Mouse (Mus musculus) naive thymus-derived CD4-positive, alpha-beta T cell, adult 2 months (primary cell): ENCODE measurements at regions not wholly inside any gene's neighbourhood (a gene's known extent, or its start where the extent isn't known, plus 50 kb on each side); places are given as distances from the start of the nearest gene placed in this dataset.

Experiments
- DNase-seq: peaks from one replicate; pipeline ENCODE4 v3.0.0-alpha.2; 2011; ENCODE audit warnings: low read depth

DNA sequence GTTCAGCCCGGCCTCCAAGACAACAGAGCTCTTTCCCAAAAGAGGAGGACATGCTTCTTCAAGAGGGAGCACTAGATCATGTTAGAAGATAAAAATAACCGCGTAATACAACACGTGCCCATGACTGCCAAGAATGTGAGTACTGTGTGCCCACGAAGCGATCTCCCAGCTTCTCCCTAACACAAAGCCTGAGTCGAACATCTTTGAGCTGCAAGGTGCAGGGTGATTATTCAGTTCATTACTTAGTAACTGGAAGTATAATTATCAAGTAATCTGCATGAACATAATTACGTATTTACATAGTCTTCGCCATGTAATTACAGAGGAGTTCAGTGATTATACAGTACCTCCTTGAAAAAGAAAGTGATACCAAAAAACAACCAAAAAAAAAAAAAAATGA lies 269.7 kb downstream of the Efnb2 start:
- no peak for DNase-seq

DNA sequence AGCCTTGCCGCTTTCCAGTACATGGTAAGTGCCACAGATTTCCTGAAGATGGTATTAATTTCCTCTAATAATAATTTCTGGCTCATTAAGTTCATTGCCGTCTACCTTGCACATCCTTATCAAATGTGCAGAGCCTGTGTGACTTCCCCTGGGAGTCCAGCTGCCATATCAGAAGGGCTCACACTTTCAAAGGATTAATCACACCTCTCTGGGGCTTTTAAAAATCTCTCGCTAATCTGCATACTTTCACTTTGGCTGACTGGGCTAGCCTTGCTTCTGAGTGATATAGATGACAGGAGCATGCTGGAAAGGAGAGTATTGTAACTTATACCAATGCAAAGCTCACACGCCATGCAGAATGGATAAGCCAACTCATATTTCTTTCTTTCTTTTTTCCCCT lies 282.8 kb downstream of the Efnb2 start:
- no peak for DNase-seq

DNA sequence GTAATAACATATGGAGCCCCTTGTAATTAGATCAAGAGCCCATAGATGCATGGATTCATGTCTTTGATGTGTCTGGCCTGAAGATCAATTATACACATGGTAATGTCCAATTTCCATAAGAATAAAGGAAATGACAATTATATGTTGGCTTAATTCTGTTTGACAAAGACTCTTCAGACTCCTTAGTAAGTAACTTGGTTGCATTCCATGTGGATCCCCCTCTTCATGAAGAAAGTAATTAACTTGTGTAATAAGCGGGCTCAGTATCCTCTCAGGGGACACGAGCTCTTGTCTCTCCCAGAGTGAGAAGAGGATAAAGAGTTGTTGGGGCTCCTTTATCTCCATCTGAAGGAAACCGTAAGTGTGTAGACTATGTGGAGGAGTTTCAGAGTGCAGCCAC lies 284.3 kb downstream of the Efnb2 start:
- no peak for DNase-seq

DNA sequence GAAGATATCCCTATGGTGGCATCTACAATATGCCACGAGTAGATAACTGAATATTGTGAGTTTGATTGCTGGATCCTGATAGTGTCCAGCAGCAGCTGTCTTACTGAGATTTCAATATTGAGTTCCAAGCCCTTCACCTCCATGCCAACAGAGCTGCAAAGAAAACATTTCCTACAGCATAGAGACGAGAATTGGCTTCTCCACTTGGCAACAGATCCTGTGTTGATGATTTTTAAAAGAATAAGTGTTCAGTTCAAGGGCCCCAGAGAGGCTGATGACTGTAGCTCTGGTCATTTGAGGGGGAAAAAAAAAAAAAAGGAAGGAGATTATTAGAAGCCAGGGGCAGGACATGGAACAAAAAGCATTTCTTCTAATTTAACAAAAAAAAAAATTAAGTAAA lies 284.7 kb downstream of the Efnb2 start:
- no peak for DNase-seq

DNA sequence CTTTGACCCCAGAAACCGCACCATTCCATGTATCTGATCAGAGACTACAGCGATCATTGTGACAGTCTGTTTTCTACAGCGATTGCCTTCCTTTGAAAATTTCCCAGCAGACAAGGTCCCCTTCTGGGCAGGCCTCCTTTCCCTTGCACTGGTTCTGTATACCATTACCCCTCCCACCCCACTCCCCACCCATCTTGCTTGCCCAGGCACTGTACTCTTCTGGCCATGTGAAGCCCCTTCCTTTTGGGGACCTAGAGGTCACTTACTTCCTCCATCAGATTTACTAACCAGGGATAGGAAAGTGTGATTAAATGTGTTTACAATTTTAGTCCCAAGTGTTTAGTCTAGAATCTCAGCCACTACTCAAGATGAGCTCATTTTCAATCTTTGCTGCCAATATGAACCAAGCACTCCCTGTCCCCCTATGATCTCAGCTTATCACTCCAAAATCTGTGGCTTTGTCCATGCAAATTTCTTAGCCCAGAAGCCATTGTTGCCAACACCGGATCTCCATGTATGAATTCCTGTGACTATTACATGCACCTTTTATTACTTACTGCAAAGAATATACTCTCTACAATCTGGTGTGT lies 293.7 kb downstream of the Efnb2 start:
- DNase-seq, result no peak

DNA sequence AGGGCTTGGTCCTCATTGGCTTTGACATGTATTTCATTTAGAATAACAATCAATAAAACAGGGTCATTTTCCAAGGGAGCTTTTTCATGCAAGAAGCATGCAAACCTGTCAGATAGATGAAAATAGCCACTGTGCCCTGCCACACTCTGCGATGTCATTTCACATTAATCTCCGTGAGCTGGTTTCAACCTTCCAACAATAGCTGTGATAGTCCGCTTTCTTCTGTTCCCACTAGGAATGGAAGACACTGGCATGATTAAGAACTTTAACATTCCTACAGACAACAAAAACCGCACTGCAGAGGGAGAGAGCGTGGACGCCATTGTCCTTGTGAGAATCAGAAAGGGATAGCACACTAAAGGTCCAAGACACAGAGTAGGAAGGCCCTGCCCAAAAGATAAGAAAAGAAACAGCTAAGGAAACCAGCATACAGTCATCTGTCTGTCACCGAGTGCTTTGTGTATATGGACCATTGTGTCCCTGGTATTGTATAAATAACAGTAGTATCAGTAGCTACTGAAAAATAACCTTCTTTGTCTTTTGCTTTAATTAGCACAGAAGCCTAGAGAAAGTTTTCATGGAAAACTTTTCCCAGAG lies 299.0 kb downstream of the Efnb2 start:
- DNase-seq, result no peak

DNA sequence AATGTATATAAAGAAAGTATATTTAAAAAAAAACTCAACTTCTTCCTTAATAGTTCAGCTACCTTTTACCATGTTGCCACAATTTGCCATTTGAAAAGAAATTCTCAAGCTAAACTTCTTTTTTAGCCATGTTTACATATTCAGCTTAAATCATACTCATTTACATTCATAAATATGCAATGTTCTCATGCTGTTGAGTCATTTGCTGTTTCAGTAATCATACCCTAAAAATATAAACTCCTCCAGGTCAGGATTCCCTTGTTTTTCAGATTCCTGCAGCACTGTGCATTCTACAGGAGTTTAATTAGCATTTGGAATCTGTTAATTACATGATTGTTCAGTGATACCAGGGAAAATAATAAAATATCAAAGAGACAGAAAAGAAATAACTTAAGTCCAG lies 300.5 kb downstream of the Efnb2 start:
- no peak for DNase-seq

DNA sequence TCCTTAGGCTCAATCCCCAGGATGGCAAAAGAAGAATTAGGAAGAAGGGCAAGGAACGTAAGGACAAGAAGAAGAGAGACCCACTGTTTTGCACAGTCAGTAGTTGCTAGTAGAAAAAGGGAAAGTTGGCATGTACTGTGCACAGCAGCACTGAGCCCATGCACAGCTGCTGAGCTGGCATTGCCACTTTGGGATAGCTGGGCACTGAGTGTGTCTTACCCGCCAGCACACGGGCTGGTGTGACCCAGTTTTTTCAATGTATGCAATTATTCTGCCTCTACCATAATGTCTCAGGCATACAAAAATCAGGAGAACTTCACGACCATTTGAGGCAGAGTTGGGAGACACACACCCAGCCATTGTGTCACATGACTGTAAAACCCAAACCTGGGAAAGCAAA lies 306.1 kb downstream of the Efnb2 start:
- DNase-seq, result no peak

DNA sequence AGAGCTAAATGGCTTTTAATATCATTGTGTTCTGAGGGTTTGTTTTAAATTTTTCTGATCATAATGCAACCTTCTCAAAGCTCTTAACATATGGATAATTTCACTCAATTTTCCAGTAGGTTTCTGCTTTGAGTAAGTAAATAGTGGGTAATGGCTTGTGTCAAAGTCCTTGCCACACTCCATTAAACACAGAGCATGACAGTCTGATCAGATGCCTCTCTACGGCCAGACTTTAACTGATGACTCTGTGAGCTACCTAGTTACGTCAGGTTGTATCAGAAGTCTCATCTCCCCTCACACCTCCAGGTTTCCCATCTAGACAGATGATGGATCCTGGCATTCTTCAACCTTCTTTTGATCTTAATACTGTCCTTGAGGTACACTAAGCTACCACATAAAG lies 316.4 kb downstream of the Efnb2 start:
- no peak for DNase-seq

DNA sequence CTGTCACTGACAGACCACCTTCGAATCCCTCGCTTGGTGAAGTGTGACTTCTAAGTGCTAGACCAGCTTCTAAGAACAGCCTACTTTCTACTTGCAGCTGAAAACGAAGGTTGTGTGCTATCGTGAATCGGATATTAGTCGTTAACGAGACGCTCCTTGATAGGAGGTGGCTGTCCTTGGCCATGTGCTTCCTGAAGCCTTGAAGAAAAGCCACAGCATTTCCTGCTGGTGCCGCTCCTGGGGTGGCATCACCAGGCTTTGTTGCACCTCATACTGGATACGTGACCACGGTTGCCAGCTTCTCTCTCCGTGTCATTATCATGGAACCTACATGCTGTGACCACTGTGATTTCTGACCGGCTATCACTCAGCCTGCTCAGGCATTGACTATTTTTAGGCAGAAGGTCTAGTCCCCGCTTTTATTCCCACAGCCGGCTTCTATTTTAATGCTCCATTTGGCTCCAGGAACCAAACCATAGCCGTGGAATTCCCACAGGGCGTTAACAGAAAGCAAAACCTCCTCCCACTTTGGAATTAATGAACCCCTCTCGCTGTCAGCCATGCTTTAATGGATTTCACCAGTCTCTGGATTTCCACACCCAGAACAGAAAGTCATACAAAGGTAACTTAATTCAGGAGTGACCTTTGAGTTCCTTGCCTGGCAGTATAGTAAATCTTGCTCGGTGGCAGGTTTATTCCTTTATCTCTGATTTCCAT lies 325.6 kb downstream of the Efnb2 start:
- DNase-seq, result no peak

DNA sequence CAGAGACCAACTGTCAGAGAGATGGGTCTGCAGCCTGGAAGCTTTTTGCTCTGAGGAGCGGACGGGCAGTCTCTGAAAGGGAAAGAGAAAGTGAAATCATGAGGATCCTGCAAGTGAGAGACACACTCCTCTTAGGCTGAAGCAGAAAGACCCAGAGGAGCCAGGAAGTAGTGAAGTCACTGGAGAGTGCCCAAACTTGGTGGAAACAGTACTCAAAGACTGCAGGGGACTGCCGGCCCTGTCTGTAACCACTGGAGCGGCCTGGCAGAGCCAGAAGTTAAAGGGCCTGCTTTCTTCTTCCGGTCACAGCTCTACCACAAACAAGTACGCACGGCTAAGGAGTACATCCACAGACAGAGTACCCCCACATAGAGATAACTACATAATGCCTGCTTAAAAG lies 326.5 kb downstream of the Efnb2 start:
- peak; percentile 39 for DNase-seq

DNA sequence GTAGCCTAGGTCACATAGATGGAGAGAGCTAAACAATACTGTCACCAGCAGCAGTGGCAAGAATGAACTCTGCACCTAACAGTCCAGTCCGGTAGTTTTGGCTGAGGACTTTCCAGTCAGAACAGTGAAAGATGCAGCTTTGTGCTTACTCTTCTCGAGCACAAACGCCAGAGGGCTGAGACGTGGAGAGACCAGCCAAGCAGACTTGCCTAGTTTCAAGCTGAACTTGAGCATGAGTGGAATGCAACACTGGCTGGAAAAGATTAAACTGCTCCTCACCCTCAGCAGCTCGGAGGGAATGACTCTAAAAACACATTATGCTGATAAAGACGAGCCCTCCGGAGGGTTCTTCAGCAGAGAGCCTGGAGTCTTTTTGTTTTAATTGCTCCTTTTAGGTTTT lies 329.8 kb downstream of the Efnb2 start:
- no peak for DNase-seq

DNA sequence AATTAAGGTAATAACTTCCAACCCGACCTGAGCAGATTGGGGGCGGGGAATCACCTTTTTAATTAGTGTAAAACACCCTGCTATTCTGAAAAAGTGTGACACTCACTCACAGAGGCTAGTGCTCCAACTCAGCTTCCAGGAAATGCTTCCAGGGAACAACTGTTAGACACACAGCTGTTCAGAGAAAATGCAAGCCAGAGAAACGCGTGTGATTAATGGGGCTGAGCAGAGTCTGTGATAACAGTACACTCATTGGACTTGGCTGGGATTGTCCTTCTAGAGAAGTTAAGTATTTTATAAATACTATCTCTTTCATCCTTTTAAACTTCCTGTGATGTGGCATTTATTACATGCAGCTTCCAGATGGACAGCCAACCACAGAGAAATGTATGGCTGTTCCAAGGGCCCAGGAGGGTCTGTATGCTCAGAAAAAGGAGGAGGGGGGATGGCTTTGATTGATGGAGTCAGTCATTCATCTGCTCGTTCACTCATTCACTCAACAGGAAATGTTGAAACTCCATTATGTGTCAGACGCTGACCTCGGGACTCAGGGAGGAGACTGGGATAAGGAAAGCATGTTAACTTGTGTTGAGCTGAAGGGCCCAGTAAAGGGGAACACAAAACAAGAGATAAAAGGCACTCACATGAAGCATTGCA lies 332.9 kb downstream of the Efnb2 start:
- no peak for DNase-seq

DNA sequence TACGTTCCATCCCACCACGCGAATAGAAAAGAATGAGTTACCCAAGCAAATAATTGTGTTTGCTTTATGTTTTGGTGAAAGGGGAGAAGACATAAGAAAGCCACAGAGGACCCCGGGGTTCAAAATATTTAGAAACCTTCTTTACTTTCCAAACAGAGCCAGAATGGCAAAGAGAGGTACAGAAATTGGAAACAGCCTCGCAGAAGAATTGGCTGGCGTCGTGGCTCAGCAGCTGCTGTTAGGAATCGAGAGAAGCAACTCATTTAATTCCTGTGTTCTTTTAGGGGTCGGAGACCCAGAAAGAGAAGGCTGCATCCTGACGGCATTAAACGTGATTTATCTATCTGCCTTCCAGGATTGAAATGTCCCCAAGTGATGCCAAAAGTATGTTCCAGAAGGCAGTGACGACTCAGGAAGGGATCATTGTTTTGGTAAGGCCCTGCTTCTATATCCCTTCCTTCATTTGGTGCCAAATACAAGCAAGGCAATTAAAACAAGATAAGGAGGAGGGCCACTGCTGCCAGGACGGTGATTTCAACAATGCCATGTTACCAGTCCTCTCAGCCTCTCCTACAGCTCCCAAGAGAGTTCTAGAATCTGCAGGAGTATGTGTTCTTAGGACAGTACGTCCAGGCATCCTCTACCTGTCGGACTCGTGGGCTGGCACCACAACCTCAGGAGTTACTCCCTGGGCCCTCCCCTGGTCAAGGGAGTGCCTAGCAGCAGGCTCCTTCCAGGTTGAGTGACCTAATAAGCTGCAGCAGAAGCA lies 334.8 kb downstream of the Efnb2 start:
- DNase-seq, result no peak

DNA sequence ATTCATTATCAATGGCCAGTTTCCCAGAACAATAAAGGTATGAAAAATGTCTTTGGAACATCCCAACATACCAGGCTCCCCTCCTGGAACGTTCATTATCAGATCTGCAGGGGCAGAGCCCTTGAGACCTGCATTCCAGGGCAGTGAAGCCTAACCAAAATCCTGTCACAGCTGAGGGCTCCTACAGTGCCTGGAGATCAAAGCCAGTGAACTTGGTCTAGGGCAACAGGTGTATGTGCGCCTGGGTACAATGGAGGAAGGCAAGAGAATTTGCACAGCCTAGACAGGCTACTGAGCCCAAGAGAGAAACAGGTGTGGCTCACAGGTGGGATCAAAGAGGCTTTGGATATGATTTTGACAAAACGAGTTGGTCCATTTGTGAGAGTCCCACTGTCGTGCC lies 335.6 kb downstream of the Efnb2 start:
- no peak for DNase-seq

DNA sequence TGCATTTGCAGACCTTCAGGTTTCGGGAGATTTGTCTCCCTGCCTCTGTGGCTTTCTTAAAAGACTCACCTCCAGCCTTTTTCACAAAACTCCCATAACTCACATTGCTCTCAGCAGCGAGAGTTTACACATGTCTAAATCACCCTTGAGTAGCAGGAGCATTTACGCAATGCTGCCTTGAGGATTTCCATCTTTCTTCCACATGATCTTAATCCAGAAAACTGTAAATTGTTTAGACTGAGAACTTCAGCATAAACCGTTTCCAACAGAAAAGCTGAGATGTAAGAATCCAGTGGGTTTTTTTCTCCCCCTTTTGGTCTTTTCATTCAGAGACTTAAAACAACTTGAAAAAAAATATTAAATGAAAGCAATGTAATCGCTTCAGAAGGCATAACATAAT lies 336.5 kb downstream of the Efnb2 start:
- no peak for DNase-seq

DNA sequence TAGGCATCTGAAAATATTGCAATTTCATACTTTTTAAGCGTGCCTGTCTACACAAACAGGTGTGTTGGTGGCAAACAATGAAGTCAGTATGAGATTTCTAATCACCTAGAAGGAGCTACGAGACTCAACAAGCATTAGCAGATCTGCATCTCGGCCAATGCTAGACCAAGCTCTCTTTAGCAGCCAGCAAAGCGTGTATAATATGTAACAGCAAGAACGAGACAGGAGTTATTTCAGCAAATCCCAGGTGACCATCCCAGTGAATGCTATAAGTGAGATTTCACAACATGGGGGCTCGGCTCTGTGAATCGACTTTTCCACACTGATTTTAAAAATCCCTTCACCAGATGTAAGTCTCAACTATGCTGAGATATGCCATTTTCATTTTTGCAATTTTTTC lies 352.8 kb downstream of the Efnb2 start:
- no peak for DNase-seq

DNA sequence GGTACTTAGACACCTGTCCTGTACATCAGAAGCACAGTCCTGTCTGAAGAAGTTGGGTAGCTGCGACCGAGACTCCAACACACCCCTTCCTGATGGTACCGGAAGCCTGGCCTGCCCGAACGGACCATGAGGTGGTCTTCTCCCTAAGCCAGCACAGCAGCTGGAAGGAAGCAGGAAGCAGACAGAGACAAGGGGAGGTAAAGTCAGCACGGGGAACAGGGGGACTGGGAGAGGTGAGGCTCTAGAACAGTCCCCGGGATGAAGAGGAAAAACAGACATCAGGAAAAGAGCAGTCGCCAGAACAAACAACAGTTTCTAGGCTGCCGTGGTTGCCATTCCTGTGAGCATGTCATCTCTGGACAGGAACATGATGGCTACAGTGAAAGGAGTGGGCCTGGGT lies 353.6 kb downstream of the Efnb2 start:
- DNase-seq, result no peak

DNA sequence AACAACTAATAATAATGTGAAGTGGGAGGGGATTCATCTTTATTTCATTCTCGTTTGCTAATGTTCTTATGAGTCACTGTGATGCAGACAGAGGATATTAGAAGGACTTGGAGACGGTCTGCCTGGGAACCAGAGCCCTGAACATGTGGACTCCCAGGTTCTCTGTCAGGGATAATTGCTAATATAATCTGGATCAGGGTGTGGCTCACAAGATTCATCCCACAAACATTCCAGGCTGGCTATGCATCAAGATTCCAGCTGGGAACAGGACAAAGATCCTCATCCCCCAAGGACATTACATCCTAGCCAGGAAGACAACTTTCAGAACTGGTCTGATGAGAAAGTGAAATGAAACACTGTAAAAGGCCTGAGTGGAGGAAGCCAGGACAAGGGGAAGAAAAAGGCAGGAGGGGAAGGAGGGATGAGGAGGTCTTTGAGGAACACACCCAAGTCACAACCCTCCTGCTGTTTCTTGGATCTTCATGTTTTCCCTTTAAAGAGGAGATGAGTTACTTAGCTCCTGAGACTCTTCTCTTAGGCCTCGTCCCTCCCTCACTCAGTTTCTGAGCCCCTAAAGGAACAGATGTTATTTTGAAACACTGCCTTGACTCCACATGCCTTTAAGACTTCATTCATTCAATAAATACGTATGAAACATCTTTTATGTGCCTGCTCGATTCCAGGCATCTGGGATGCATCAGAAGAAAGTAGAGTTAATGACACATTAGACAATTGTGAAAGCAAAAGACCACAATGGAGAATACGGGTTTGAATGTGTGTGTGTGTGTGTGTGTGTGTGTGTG lies 360.9 kb downstream of the Efnb2 start:
- DNase-seq, result no peak

DNA sequence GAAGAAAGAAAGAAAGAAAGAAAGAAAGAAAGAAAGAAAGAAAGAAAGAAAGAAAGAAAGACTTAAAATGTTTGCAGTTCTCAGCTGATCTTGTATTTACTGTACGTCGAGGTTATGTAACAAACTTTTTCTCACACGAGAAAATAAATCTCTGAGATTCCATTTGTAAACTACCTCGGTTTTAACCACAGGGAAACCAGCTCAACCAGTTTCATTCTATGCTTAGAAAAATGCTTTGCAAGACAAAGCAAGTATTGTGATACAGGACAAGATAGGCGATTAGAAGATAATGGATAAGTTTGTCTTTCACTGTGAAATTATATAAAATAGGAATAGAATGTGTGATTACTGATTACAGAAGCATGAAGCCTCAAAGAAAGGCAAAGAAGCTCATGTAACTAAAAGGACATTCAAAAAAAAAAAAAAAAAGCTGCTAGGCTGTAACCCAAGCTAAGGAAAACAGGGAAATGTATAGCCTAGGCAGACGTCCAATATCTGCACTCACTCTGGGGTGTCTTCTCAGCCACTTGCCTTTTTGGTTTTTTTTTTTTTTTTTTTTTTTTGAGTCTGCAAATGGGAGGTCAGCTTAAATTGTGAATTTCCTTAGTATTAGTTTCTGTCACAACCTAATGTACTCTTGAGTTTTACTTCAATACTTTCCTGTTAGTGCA lies 368.3 kb downstream of the Efnb2 start:
- DNase-seq, result no peak

DNA sequence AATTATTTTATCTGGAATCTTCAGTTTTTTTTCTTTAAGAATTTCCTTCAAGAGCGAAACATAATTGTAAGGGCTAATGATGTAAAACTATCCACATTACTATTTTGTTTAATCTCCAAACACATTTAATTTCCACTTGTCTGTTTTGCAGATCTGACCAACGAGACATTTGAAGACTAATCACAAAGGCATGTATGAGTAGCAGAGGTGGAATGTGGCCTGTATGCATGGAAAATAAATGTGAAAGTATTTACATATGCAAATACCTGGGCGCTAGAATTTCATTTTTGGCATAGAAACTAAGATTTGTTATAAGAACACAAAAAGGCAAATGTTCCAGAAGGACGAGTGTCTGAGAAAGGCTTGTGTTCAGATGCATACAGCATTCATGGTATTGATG lies 375.2 kb downstream of the Efnb2 start:
- no peak for DNase-seq
